Mouse (Mus musculus): ENCODE measurements around the gene Snx29.

DNA sequence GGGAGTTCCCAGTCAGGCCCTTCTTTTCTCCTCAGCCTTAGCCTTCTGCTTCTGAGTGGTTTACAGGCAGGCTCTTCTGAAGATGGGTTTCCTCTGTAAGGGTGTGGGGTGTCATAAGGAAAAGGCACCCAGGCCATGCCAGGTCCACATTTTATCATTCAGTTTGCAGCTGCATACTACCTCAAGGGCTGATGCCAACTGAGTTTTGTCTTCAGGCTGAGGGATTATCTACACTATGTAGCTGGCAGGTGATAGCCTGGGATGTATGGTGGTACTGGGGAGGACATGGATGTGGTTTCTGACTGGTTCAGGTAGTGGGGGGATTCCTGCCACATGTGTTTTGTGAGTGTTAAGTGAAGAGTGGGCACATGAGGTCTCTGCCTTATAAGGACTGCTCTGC is 266.0 kb downstream of the Snx29 start:
- TF ChIP-seq POLR2A (IDR thresholded peaks at IDR 0.05; ENCODE audit: borderline replicate concordance, extremely low read depth, insufficient read depth, insufficient read length, poor library complexity, severe bottlenecking) (no peak), CTCF (IDR thresholded peaks at IDR 0.05; ENCODE audit: borderline replicate concordance, extremely low read depth, insufficient read depth, insufficient read length) (no peak)
